ENCODE assay signal across 9 mouse cellular contexts in genomic region chr11:79237644-79238397, GRCm38 (mm10). TPM values are rescaled to one million over a fixed set of nuclear protein-coding genes. Genes with fewer than 3 reads are reported as not detected.
DNase-seq lines count a peak whose midpoint lies in the region; ATAC-seq and TF ChIP-seq lines count a peak whose summit lies in the region.
"Had no signal": no experiment of that assay in that cellular context is flagged by ENCODE, and none has a peak within 500 bp of the region (broad histone marks: within the 10 kb centered on the region; RNA-seq: fewer than 3 reads in every experiment).

No protein-coding gene starts in this region.

- H3K36me3 ChIP-seq in forebrain, embryonic 16.5 days (ENCODE audit: control insufficient read depth, insufficient read depth) = peaks cover 39% of the 10 kb centered on the region
- H3K36me3 ChIP-seq in kidney, embryonic 15.5 days = peaks cover 53% of the 10 kb centered on the region

- no peak for DNase-seq in layer of hippocampus, adult 2 months (ENCODE audit: low spot score in 2 of 2)
- DNase-seq in layer of hippocampus, postnatal 14 days (ENCODE audit: low spot score in 2 of 2) = no peak
- DNase-seq in ovary, postnatal 10 days (ENCODE audit: low spot score) = peak; percentile 27
- no peak for DNase-seq in right cerebral cortex, postnatal 36 days (ENCODE audit: low spot score in 2 of 2)

- TF ChIP-seq CTCF in layer of hippocampus, adult 2 months (conservative IDR thresholded peaks at IDR 0.05) = no peak

- WGBS in forebrain, embryonic 16.5 days = 90% methylated on average over 11 of the region's 11 CpGs
- 80% methylated on average over 11 of the region's 11 CpGs for WGBS in kidney, embryonic 15.5 days

- H3K9me3 ChIP-seq in forebrain, embryonic 16.5 days (ENCODE audit: control insufficient read depth, low read length) = 0 out of 2 replicates have a peak, but pooled peaks cover 4% of the 10 kb centered on the region
- H3K9me3 ChIP-seq in kidney, embryonic 15.5 days (replicated peaks) = 0 out of 2 replicates have a peak, but pooled peaks cover 6% of the 10 kb centered on the region

- ATAC-seq in forebrain, embryonic 16.5 days = no peak
- ATAC-seq in kidney, embryonic 15.5 days (replicated peaks; ENCODE audit: low FRiP score) = peak; percentile 95
- ATAC-seq in activated CD4-positive, CD25-positive, alpha-beta regulatory T cell, adult 4 months = no peak
- no peak for ATAC-seq in granulocyte monocyte progenitor cell, adult 5-6 weeks (replicated peaks; ENCODE audit: poor library complexity, severe bottlenecking)

- H3K4me2 ChIP-seq in forebrain, embryonic 16.5 days (ENCODE audit: low read length) = no peak overlapping the region
- H3K4me2 ChIP-seq in kidney, embryonic 15.5 days = no peak overlapping the region

- H3K9ac ChIP-seq in forebrain, embryonic 16.5 days (replicated peaks; ENCODE audit: low read depth, low read length) = no peak overlapping the region
- H3K9ac ChIP-seq in kidney, embryonic 15.5 days = no peak overlapping the region

- H3K27ac ChIP-seq in layer of hippocampus, adult 2 months = peak overlapping the region; percentile 40
- peak overlapping the region; percentile 48; the same call in 1 of the 2 replicates for H3K27ac ChIP-seq in forebrain, embryonic 16.5 days (ENCODE audit: low read length)
- peak overlapping the region; percentile 92 for H3K27ac ChIP-seq in kidney, embryonic 15.5 days
- H3K27ac ChIP-seq: macrophage had no signal

- no peaks in the 10 kb centered on the region for H3K27me3 ChIP-seq in forebrain, embryonic 16.5 days (replicated peaks; ENCODE audit: control insufficient read depth, insufficient read depth, low read length)
- H3K27me3 ChIP-seq in kidney, embryonic 15.5 days = no peaks in the 10 kb centered on the region

- no peak overlapping the region for H3K4me3 ChIP-seq in layer of hippocampus, adult 2 months
- no peak overlapping the region for H3K4me3 ChIP-seq in forebrain, embryonic 16.5 days (replicated peaks; ENCODE audit: low read length)
- H3K4me3 ChIP-seq in kidney, embryonic 15.5 days (replicated peaks) = no peak overlapping the region

- H3K4me1 ChIP-seq in forebrain, embryonic 16.5 days (replicated peaks; ENCODE audit: control insufficient read depth, insufficient read depth, low read length) = no peaks in the 10 kb centered on the region; the same call in 1 of the 2 replicates
- peaks cover 13% of the 10 kb centered on the region for H3K4me1 ChIP-seq in kidney, embryonic 15.5 days

RNA-seq across cellular contexts. Expression of gene Wsb1, which starts 16.6 kb away (rescaled TPM):
- 100 to 1,000 TPM in 1 of 2 experiments, 10 to 100 TPM in 1; 83.0 to 101 TPM for total RNA-seq in layer of hippocampus, adult 2 months (2021)
- 10 to 100 TPM; 68.9 to 83.3 TPM for total RNA-seq in layer of hippocampus, postnatal 14 days (2021)
- 505 and 535 TPM in 2 replicates for polyA plus RNA-seq in forebrain, embryonic 16.5 days (2015; fragmentation: Nextera tagmentation; extraction: Ambion mirVana)
- polyA plus RNA-seq in kidney, embryonic 15.5 days (2015; fragmentation: Nextera tagmentation; extraction: Ambion mirVana) = 316 and 358 TPM in 2 replicates
- 10 to 100 TPM; 81.8 to 88.3 TPM for polyA plus RNA-seq in activated CD4-positive, CD25-positive, alpha-beta regulatory T cell, adult 4 months (2017; shearing (Covaris generic))
- total RNA-seq in granulocyte monocyte progenitor cell, adult 5-6 weeks (2014; fragmentation: Nextera tagmentation) = 123 and 152 TPM in 2 replicates
- total RNA-seq in granulocyte monocyte progenitor cell, adult 5-6 weeks (2017) = 153 and 170 TPM in 2 replicates

RNA-seq across cellular contexts. Expression of gene Gm9964, which starts 58.9 kb away (rescaled TPM):
- total RNA-seq in layer of hippocampus, adult 2 months (2021) = not detected
- under 1 TPM; 0.57 to 0.81 TPM for total RNA-seq in layer of hippocampus, postnatal 14 days (2021)
- polyA plus RNA-seq in forebrain, embryonic 16.5 days (2015; fragmentation: Nextera tagmentation; extraction: Ambion mirVana) = not detected in 2 replicates
- not detected in 2 replicates for polyA plus RNA-seq in kidney, embryonic 15.5 days (2015; fragmentation: Nextera tagmentation; extraction: Ambion mirVana)
- not detected for polyA plus RNA-seq in activated CD4-positive, CD25-positive, alpha-beta regulatory T cell, adult 4 months (2017; shearing (Covaris generic))
- not detected in 2 replicates for total RNA-seq in granulocyte monocyte progenitor cell, adult 5-6 weeks (2014; fragmentation: Nextera tagmentation)
- not detected in 2 replicates for total RNA-seq in granulocyte monocyte progenitor cell, adult 5-6 weeks (2017)
- polyA plus RNA-seq: macrophage had no signal

Comparison
In these comparisons a context has a peak if more than half of its experiments do, and no peak if none do; other contexts are left out.
1. H3K27ac ChIP-seq: peak in every context shown above with its lines; median percentile 92 in kidney, embryonic 15.5 days; 48 in forebrain, embryonic 16.5 days; 40 in layer of hippocampus, adult 2 months.